Mouse (Mus musculus): ENCODE results near the gene Tmem87b.

Gene Tmem87b

GRCm38 (mm10) chr2:128890661-128891335, 72.9 kb downstream of the Tmem87b start:
- DNase-seq: no peak

GRCm38 (mm10) chr2:128892180-128892721, 74.3 kb downstream of the Tmem87b start:
- no peak for DNase-seq

- DNase-seq: no peak
Observed at GRCm38 (mm10) chr2:128902843-128903242, 84.9 kb downstream of the Tmem87b start.

GRCm38 (mm10) chr2:128903661-128904060, 85.7 kb downstream of the Tmem87b start:
- no peak for DNase-seq
